Mouse (Mus musculus) ES-Bruce4 (cell line): Measurements from ENCODE around the gene Hist2h3b.

Experiments
- CTCF ChIP-seq: IDR thresholded peaks from one replicate; pipeline ENCODE4 v1.8.1; 2011; ENCODE audit warnings: low read depth, low read length
- EP300 ChIP-seq: IDR thresholded peaks from 2 replicates; pipeline ENCODE4 v1.6.1; 2011; ENCODE audit warnings: low read depth, low read length; ENCODE audit not compliant: insufficient read depth
- POLR2A ChIP-seq: IDR thresholded peaks from one replicate; pipeline ENCODE4 v1.8.1; 2011; ENCODE audit warnings: low read length; ENCODE audit not compliant: insufficient read depth

GRCm38 (mm10) chr3:96269511-96270474 is 1.3 kb downstream of the Hist2h3b start, which contains the start of gene Hist2h2bb:
- no peak for TF ChIP-seq CTCF
- TF ChIP-seq EP300 = 0 out of 2 replicates have a peak, but pooled peaks have one; percentile 17
- peak; percentile 100 for TF ChIP-seq POLR2A
